Mouse (Mus musculus): Measurements from ENCODE around the gene Chd1.
A peak's percentile ranks its signal among the peaks of the same experiment; 100 is the strongest.

The Chd1 gene

GRCm38 (mm10) chr17:15704475-15705300 is at the start of gene Chd1:
Gene Chd1 (plus strand): TSS chr17:15704967.
- peak; percentile 94 for DNase-seq

DNA sequence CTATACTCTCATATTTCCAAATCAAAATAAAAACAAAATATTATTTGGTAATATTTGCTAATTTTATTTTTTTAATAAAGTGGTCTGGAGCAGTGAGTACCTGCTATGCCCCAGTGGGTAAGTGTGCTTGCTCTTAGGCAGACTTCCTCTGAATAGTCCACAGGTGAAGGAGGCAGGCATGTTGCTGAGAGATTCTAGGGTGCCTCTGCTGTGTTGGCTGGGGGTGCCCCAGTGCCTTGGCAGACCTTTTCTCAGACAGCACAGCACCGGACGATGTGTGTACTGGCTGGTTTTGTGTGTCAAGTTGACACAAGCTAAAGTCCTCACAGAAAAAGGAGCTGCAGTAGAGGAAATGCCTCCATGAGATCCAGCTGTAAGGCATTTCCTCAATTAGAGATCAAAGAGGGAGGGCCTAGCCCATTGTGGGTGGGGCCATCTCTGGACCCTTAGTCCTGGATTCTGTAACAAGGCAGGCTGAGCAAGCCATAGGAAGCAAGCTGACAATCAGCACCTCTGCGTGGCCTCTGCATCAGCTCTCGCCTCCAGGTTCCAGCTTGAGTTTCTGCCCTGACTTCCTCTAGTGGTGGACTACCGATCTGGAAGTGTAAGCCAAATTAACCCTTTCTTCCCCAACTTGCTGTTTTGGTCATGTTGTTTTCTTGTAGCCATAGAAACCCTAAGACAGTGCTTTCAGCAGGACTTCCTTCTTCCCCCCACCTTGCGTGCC is 47.7 kb upstream of the Chd1 start:
- peak; percentile 10 for DNase-seq

GRCm38 (mm10) chr17:15672870-15673269 is 31.9 kb upstream of the Chd1 start:
- peak; percentile 10 for DNase-seq

GRCm38 (mm10) chr17:15677970-15678645 is 26.7 kb upstream of the Chd1 start:
- peak; percentile 11 for DNase-seq

DNA sequence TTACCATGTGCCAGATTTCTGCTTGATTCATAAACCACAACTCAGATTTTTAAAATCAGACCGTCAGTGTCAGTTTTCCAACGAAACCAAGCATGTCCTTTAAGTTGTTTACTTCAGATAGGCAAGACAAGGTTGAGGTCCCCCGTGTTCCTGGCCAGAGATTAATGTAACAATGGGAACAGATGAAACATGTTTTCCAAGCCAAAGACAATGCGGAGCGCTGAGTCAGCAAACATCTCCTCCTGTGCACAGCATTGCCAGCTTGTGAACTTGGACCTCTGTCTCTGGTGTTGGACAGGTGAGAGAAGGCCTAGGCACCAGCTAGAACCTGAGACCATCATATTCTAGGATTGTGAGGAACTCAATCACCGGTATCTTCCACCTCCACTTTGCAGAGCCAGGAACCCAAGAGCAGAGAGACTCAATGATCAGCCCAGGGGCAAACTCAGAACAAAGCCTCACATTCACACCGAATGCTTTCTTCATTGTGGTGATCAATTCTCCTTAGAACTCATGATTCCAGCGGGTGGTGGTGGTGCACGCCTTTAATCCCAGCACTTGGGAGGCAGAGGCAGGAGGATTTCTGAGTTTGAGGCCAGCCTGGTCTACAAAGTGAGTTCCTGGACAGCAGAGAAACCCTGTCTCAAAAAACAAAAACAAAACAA is 24.7 kb upstream of the Chd1 start:
- no peak for DNase-seq

DNA sequence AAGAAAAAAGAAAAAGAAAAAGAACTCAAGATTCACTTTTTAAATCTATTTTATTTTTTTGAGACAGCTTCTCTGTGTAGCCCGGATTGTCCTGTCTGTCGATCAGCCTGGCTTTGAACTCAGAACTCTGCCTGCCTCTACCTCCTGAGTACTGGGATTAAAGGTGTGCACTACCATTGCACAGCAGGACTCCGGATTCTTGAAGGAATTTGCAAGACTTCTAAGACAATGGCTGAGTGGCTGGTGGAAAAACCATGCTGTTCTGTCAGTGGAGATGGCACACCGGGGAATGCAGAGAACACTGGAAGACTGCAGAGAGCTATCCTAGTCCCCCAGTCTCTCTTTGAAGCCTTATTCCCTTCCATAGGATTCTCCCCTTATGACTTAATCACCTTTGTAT is 24.1 kb upstream of the Chd1 start:
- DNase-seq = no peak

DNA sequence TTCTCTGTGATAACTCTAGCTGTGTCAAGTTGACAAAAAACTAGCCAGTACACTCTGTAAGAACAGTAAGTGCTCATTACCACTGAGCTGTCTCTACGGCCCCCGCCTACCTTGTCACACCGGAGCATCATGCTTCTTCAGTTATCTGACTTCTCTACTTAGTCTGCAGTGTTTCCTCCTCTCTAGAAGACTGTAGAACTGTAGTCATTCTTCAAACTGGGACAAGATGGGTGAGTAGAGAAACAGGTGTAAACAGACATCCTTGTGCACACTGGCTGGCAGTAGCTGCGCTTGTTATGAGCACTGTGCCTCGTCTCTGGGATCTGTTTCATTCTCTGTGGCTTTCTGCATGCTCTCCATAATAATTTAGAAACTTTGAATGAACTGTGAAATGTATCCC is 18.4 kb upstream of the Chd1 start:
- no peak for DNase-seq

GRCm38 (mm10) chr17:15690304-15690703 is 14.5 kb upstream of the Chd1 start:
- no peak for DNase-seq

GRCm38 (mm10) chr17:15695566-15695965 is 9.2 kb upstream of the Chd1 start:
- DNase-seq = no peak

GRCm38 (mm10) chr17:15698956-15699355 is 5.8 kb upstream of the Chd1 start:
- DNase-seq = no peak

DNA sequence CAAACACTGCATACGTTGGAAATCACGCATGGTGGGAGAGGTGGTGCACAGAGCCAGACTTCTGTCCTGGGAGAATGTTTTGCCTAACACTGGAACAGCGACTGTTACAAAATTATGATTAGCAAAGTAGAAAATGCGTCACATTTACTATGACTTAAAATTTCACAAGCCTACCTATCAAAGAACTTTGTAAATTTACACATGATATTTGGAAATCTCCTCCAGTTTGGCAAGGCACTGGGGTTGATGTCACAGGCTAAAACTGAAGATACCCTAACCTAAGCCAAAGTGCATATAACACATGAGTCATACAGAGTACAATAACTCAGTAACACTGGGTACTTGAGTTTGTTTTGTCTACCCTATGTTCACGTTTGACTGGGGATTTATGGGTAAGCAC is 3.3 kb upstream of the Chd1 start:
- DNase-seq = no peak

GRCm38 (mm10) chr17:15704158-15704474 is 651 bp upstream of the Chd1 start:
- no peak for DNase-seq

- peak; percentile 67 for DNase-seq
Measured at GRCm38 (mm10) chr17:15705303-15706284, 827 bp downstream of the Chd1 start.

- DNase-seq = no peak
Measured at GRCm38 (mm10) chr17:15714507-15714906, 9.7 kb downstream of the Chd1 start.

DNA sequence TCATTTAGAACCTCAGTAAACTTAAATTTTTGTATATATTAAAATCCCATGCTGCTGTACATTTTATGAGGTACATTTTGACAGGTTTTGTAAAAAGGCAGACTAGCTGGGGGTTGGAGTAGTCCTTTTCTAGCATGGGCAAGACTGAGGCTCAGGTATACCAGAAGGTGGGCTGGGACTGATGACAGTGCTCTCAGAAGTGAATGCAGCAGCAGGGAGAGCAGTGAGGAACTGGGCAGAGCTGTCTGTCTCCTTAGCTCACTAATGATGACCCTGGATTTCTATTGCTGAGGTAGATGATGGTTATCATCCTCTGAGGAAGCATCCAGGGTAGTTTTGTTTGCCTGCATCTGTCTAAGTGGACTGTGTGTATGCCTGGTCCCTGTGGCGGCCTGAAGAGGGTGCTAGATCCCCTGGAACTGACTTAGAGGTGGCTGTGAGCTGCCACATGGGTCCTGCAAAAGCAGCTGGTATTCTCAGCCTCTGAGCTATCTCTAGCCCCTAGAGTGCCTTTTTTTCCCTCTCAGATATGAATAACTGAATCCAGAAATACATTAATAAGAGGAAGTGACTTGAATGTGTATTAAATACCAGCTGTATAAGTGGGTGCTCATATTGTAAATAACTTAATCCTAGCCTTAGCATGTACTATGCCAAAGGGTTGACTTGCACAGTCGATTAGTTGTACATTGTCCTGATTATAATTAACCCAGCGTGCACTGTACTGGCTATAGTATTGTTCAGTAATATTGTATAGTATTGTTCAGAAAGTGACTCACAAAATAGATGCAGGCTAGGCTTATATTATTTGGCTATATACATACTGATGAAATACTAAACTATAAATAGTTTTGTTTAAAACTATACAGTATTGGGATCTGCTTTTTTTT is 10.5 kb downstream of the Chd1 start:
- DNase-seq = peak; percentile 64

DNA sequence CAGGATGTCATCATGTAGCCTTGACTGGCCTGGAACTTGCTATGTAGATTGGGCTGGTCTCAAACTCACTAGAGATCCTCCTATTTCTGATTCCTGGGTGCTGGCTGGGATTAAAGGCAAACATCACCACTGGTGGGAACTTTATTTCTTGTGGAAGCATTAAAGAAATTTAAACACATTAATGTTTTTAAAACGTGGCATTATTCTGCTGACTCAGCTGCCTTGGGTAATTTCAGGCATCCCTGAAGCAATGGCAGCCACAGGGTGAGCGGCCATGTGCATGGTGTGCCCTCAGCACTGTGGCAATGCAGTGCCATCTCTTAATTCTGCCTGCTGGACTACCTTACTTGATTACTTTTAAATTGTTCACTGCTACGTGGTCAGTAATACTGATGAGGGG is 11.2 kb downstream of the Chd1 start:
- DNase-seq = no peak

- no peak for DNase-seq
Measured at GRCm38 (mm10) chr17:15720841-15721240, 16.1 kb downstream of the Chd1 start.

DNA sequence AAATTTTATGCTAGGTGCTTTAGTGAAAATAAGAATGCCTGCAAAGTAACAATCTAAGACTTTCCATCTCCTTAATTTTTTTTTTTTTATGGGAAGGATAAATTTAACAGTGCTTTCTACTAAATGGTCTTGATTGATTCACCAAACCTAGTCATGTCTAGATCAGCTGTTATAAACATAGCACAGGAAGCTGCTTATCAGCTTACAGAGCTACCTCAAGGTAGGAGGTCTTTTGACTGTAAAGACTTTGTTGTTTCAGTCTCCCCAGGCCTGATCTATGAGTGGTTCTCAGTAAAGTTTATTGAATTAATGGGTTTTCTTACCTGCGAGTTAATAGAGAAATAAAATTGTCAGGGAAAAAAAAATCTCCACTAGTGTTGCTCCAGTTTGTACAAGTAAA is 18.5 kb downstream of the Chd1 start:
- DNase-seq = no peak

DNA sequence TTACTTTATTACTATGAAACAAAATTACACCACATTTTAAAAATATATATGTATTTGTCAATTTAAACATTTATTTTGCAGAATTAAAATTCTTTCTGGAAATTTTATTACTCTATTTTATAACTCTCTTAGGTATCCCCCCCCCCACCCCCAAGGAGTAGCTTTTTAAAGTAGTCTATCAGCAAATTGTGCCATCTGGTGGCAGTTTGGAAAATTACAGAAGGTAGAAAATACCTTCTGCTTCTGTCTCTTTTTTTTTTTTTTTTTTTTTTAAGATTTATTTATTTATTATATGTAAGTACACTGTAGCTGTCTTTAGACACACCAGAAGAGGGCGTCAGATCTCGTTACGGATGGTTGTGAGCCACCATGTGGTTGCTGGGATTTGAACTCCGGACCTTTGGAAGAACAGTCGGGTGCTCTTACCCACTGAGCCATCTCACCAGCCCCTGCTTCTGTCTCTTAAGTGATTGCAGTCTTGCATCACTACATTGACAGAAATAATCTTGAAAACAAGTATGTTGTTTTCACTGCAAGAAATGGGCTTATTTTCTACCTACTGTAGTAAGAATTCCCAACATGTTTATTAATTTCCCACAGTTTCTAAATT is 19.2 kb downstream of the Chd1 start:
- DNase-seq = peak; percentile 71

- DNase-seq = peak; percentile 80
Measured at GRCm38 (mm10) chr17:15731706-15732105, 26.9 kb downstream of the Chd1 start.

All from retina, postnatal 1 day (tissue).